ENCODE assay signal across 9 mouse cellular contexts in genomic region chr1:111865467-111865866, GRCm38 (mm10). TPM values are rescaled to one million over a fixed set of nuclear protein-coding genes. Genes with fewer than 3 reads are reported as not detected.
DNase-seq lines count a peak whose midpoint lies in the region; ATAC-seq and TF ChIP-seq lines count a peak whose summit lies in the region.
"Had no signal": no experiment of that assay in that cellular context is flagged by ENCODE, and none has a peak within 500 bp of the region (broad histone marks: within the 10 kb centered on the region; RNA-seq: fewer than 3 reads in every experiment).

No protein-coding gene starts in this region.

- no peak overlapping the region for H3K9ac ChIP-seq in kidney, postnatal 0 days (ENCODE audit: low read depth, low read length)
- no peak overlapping the region for H3K9ac ChIP-seq in embryonic facial prominence, embryonic 15.5 days
- H3K9ac ChIP-seq in midbrain, embryonic 15.5 days: no peak overlapping the region
- no peak overlapping the region for H3K9ac ChIP-seq in liver, embryonic 12.5 days

- no peak overlapping the region for H3K27ac ChIP-seq in kidney, postnatal 0 days
- H3K27ac ChIP-seq in embryonic facial prominence, embryonic 15.5 days (replicated peaks): peak overlapping the region; percentile 99
- peak overlapping the region; percentile 83; the same call in 1 of the 2 replicates for H3K27ac ChIP-seq in midbrain, embryonic 15.5 days
- H3K27ac ChIP-seq in liver, embryonic 12.5 days: no peak overlapping the region

- no peaks in the 10 kb centered on the region for H3K4me1 ChIP-seq in kidney, postnatal 0 days (replicated peaks; ENCODE audit: insufficient read depth, low read length)
- H3K4me1 ChIP-seq in embryonic facial prominence, embryonic 15.5 days: no peaks in the 10 kb centered on the region
- peaks cover 3% of the 10 kb centered on the region; the same call in 1 of the 2 replicates for H3K4me1 ChIP-seq in midbrain, embryonic 15.5 days
- no peaks in the 10 kb centered on the region for H3K4me1 ChIP-seq in liver, embryonic 12.5 days

- H3K27me3 ChIP-seq in kidney, postnatal 0 days (ENCODE audit: insufficient read depth, low read length): no peaks in the 10 kb centered on the region
- H3K27me3 ChIP-seq in embryonic facial prominence, embryonic 15.5 days: no peaks in the 10 kb centered on the region
- no peaks in the 10 kb centered on the region for H3K27me3 ChIP-seq in midbrain, embryonic 15.5 days (replicated peaks)
- no peaks in the 10 kb centered on the region for H3K27me3 ChIP-seq in liver, embryonic 12.5 days (replicated peaks)

- DNase-seq in embryo, embryonic 11.5 days (ENCODE audit: low read depth, low spot score): peak; percentile 0
- no peak for DNase-seq in embryo, embryonic 11 days
- DNase-seq in kidney, postnatal 0 days (ENCODE audit: low spot score): no peak
- no peak for DNase-seq in kidney, adult 18-20 months
- DNase-seq in left cerebral cortex, adult 8-10 months (ENCODE audit: low spot score in 2 of 2): no peak

- H3K36me3 ChIP-seq in kidney, postnatal 0 days (ENCODE audit: insufficient read depth, low read length): no peaks in the 10 kb centered on the region
- no peaks in the 10 kb centered on the region for H3K36me3 ChIP-seq in embryonic facial prominence, embryonic 15.5 days
- no peaks in the 10 kb centered on the region for H3K36me3 ChIP-seq in midbrain, embryonic 15.5 days (replicated peaks)
- H3K36me3 ChIP-seq in liver, embryonic 12.5 days: no peaks in the 10 kb centered on the region
- H3K36me3 ChIP-seq: G1E had no signal

- no peaks in the 10 kb centered on the region for H3K9me3 ChIP-seq in kidney, postnatal 0 days (replicated peaks; ENCODE audit: low read length)
- no peaks in the 10 kb centered on the region for H3K9me3 ChIP-seq in embryonic facial prominence, embryonic 15.5 days (replicated peaks)
- H3K9me3 ChIP-seq in midbrain, embryonic 15.5 days: no peaks in the 10 kb centered on the region
- no peaks in the 10 kb centered on the region for H3K9me3 ChIP-seq in liver, embryonic 12.5 days (replicated peaks)

- no peak overlapping the region for H3K4me3 ChIP-seq in kidney, postnatal 0 days (replicated peaks; ENCODE audit: low read depth, low read length)
- peak overlapping the region; percentile 83; the same call in 1 of the 2 replicates for H3K4me3 ChIP-seq in embryonic facial prominence, embryonic 15.5 days (replicated peaks)
- peak overlapping the region; percentile 52; the same call in 1 of the 2 replicates for H3K4me3 ChIP-seq in midbrain, embryonic 15.5 days
- H3K4me3 ChIP-seq in liver, embryonic 12.5 days: no peak overlapping the region

- TF ChIP-seq CTCF in kidney, postnatal 0 days (IDR thresholded peaks at IDR 0.05; ENCODE audit: low read depth): no peak

- 36% methylated on average over 2 of the region's 2 CpGs for WGBS in kidney, postnatal 0 days
- WGBS in embryonic facial prominence, embryonic 15.5 days: 27% methylated on average over 2 of the region's 2 CpGs
- 69% methylated on average over 2 of the region's 2 CpGs for WGBS in midbrain, embryonic 15.5 days
- WGBS in liver, embryonic 12.5 days (ENCODE audit: insufficient replicate concordance): 68% methylated on average over 2 of the region's 2 CpGs

- H3K4me2 ChIP-seq in kidney, postnatal 0 days (ENCODE audit: low read length): peak overlapping the region; percentile 89
- peak overlapping the region; percentile 63 for H3K4me2 ChIP-seq in embryonic facial prominence, embryonic 15.5 days (replicated peaks)
- peak overlapping the region; percentile 72 for H3K4me2 ChIP-seq in midbrain, embryonic 15.5 days
- H3K4me2 ChIP-seq in liver, embryonic 12.5 days: no peak overlapping the region

- no peak for ATAC-seq in kidney, postnatal 0 days (replicated peaks; ENCODE audit: low FRiP score, low read depth)
- ATAC-seq in embryonic facial prominence, embryonic 15.5 days (ENCODE audit: insufficient number of reproducible peaks, low FRiP score, low TSS enrichment, low read depth): no peak
- ATAC-seq in midbrain, embryonic 15.5 days (replicated peaks): no peak
- ATAC-seq in liver, embryonic 12.5 days: no peak

RNA-seq across cellular contexts. Expression of gene Dsel, which starts 0.7 kb away (rescaled TPM):
- 7.3 and 8.2 TPM in 2 replicates for polyA plus RNA-seq in kidney, postnatal 0 days (2015; fragmentation: Nextera tagmentation; extraction: Ambion mirVana)
- polyA plus RNA-seq in embryonic facial prominence, embryonic 15.5 days (2015; fragmentation: Nextera tagmentation; extraction: Ambion mirVana): 21.7 and 25.3 TPM in 2 replicates
- polyA plus RNA-seq in midbrain, embryonic 15.5 days (2015; fragmentation: Nextera tagmentation; extraction: Ambion mirVana): 10.0 and 10.7 TPM in 2 replicates
- total RNA-seq in left cerebral cortex, adult 8-10 months (2022): 10 to 100 TPM; 20.6 to 24.6 (median 23.0) TPM
- 2.4 and 2.5 TPM in 2 replicates for polyA plus RNA-seq in liver, embryonic 12.5 days (2016; fragmentation: Nextera tagmentation; extraction: Ambion mirVana)
- polyA plus RNA-seq: G1E had no signal

Comparison
In these comparisons a context has a peak if more than half of its experiments do, and no peak if none do; other contexts are left out.
1. H3K27ac ChIP-seq: peak in embryonic facial prominence, embryonic 15.5 days (single experiment) and midbrain, embryonic 15.5 days (single experiment); none in kidney, postnatal 0 days (single experiment) and liver, embryonic 12.5 days (single experiment).
2. H3K4me3 ChIP-seq: peak in embryonic facial prominence, embryonic 15.5 days (single experiment) and midbrain, embryonic 15.5 days (single experiment); none in kidney, postnatal 0 days (single experiment) and liver, embryonic 12.5 days (single experiment).